Mouse (Mus musculus): Measurements from ENCODE around the gene Cd27. TPM values are rescaled to one million over a fixed set of nuclear protein-coding genes. Genes with fewer than 3 reads are reported as not detected.

Gene Cd27
- polyA plus RNA-seq, 1 experiment: 7.9 TPM

GRCm38 (mm10) chr6:125264219-125264618 is 27.4 kb upstream of the Cd27 start:
- H3K36me3 ChIP-seq (ENCODE audit: control insufficient read depth, insufficient read depth, low read length): no peaks in the 10 kb centered on the region
- 78% methylated on average over 9 of the region's 9 CpGs for WGBS
- H3K27me3 ChIP-seq (ENCODE audit: control insufficient read depth, insufficient read depth, low read length): no peaks in the 10 kb centered on the region
- H3K27ac ChIP-seq (ENCODE audit: insufficient read depth, low read depth, low read length): no peak overlapping the region
- H3K4me1 ChIP-seq (ENCODE audit: control insufficient read depth, insufficient read depth, insufficient read length, low read length): no peaks in the 10 kb centered on the region
- H3K4me3 ChIP-seq (ENCODE audit: low read depth, low read length): no peak overlapping the region
- TF ChIP-seq CTCF (IDR thresholded peaks at IDR 0.05; ENCODE audit: extremely low read depth, insufficient read length, insufficient replicate concordance, low read depth, low read length) (no peak), POLR2A (IDR thresholded peaks at IDR 0.05; ENCODE audit: low read depth, low read length) (no peak)

GRCm38 (mm10) chr6:125260006-125260555 is 23.3 kb upstream of the Cd27 start:
- Histone ChIP-seq H3K27me3 (ENCODE audit: control insufficient read depth, insufficient read depth, low read length) (no peaks in the 10 kb centered on the region; the same call in 1 of the 2 replicates), H3K4me3 (ENCODE audit: low read depth, low read length) (no peak overlapping the region), H3K27ac (ENCODE audit: insufficient read depth, low read depth, low read length) (no peak overlapping the region), H3K4me1 (ENCODE audit: control insufficient read depth, insufficient read depth, insufficient read length, low read length) (peaks cover 18% of the 10 kb centered on the region), H3K36me3 (ENCODE audit: control insufficient read depth, insufficient read depth, low read length) (no peaks in the 10 kb centered on the region)
- 76% methylated on average over 10 of the region's 10 CpGs for WGBS
- no peak for TF ChIP-seq POLR2A (IDR thresholded peaks at IDR 0.05; ENCODE audit: low read depth, low read length)
- no peak for TF ChIP-seq CTCF (IDR thresholded peaks at IDR 0.05; ENCODE audit: extremely low read depth, insufficient read length, insufficient replicate concordance, low read depth, low read length)

GRCm38 (mm10) chr6:125256222-125256966 is 19.6 kb upstream of the Cd27 start:
- no peaks in the 10 kb centered on the region for H3K36me3 ChIP-seq (ENCODE audit: control insufficient read depth, insufficient read depth, low read length)
- H3K27me3 ChIP-seq (ENCODE audit: control insufficient read depth, insufficient read depth, low read length): no peaks in the 10 kb centered on the region; the same call in 1 of the 2 replicates
- TF ChIP-seq POLR2A (IDR thresholded peaks at IDR 0.05; ENCODE audit: low read depth, low read length) (no peak), CTCF (IDR thresholded peaks at IDR 0.05; ENCODE audit: extremely low read depth, insufficient read length, insufficient replicate concordance, low read depth, low read length) (no peak)
- 39% methylated on average over 8 of the region's 8 CpGs for WGBS
- H3K4me1 ChIP-seq (ENCODE audit: control insufficient read depth, insufficient read depth, insufficient read length, low read length): peaks cover 18% of the 10 kb centered on the region
- H3K4me3 ChIP-seq (ENCODE audit: low read depth, low read length): no peak overlapping the region
- peak overlapping the region; percentile 37; the same call in 1 of the 2 replicates for H3K27ac ChIP-seq (ENCODE audit: insufficient read depth, low read depth, low read length)

- H3K27ac ChIP-seq (ENCODE audit: insufficient read depth, low read depth, low read length): no peak overlapping the region
- peaks cover 18% of the 10 kb centered on the region for H3K4me1 ChIP-seq (ENCODE audit: control insufficient read depth, insufficient read depth, insufficient read length, low read length)
- H3K4me3 ChIP-seq (ENCODE audit: low read depth, low read length): no peak overlapping the region
- no peak for TF ChIP-seq CTCF (IDR thresholded peaks at IDR 0.05; ENCODE audit: extremely low read depth, insufficient read length, insufficient replicate concordance, low read depth, low read length)
- TF ChIP-seq POLR2A (IDR thresholded peaks at IDR 0.05; ENCODE audit: low read depth, low read length): no peak
- H3K27me3 ChIP-seq (ENCODE audit: control insufficient read depth, insufficient read depth, low read length): no peaks in the 10 kb centered on the region; the same call in 1 of the 2 replicates
- H3K36me3 ChIP-seq (ENCODE audit: control insufficient read depth, insufficient read depth, low read length): no peaks in the 10 kb centered on the region
- WGBS: 79% methylated on average over 7 of the region's 7 CpGs
Observed at GRCm38 (mm10) chr6:125255516-125256044, 18.8 kb upstream of the Cd27 start.

- Histone ChIP-seq H3K4me3 (ENCODE audit: low read depth, low read length) (peak overlapping the region; percentile 14), H3K36me3 (ENCODE audit: control insufficient read depth, insufficient read depth, low read length) (no peaks in the 10 kb centered on the region), H3K4me1 (ENCODE audit: control insufficient read depth, insufficient read depth, insufficient read length, low read length) (peaks cover 18% of the 10 kb centered on the region), H3K27me3 (ENCODE audit: control insufficient read depth, insufficient read depth, low read length) (no peaks in the 10 kb centered on the region; the same call in 1 of the 2 replicates), H3K27ac (ENCODE audit: insufficient read depth, low read depth, low read length) (0 out of 2 replicates have a peak overlapping the region, but pooled peaks have one; percentile 3)
- WGBS: 71% methylated on average over 14 of the region's 14 CpGs
- no peak for TF ChIP-seq POLR2A (IDR thresholded peaks at IDR 0.05; ENCODE audit: low read depth, low read length)
- TF ChIP-seq CTCF (IDR thresholded peaks at IDR 0.05; ENCODE audit: extremely low read depth, insufficient read length, insufficient replicate concordance, low read depth, low read length): no peak
Observed at GRCm38 (mm10) chr6:125253863-125254715, 17.3 kb upstream of the Cd27 start.

GRCm38 (mm10) chr6:125252711-125253110 is 15.9 kb upstream of the Cd27 start:
- Histone ChIP-seq H3K4me1 (ENCODE audit: control insufficient read depth, insufficient read depth, insufficient read length, low read length) (peaks cover 11% of the 10 kb centered on the region), H3K27ac (ENCODE audit: insufficient read depth, low read depth, low read length) (no peak overlapping the region), H3K27me3 (ENCODE audit: control insufficient read depth, insufficient read depth, low read length) (no peaks in the 10 kb centered on the region), H3K36me3 (ENCODE audit: control insufficient read depth, insufficient read depth, low read length) (no peaks in the 10 kb centered on the region), H3K4me3 (ENCODE audit: low read depth, low read length) (no peak overlapping the region)
- no peak for TF ChIP-seq CTCF (IDR thresholded peaks at IDR 0.05; ENCODE audit: extremely low read depth, insufficient read length, insufficient replicate concordance, low read depth, low read length)
- no peak for TF ChIP-seq POLR2A (IDR thresholded peaks at IDR 0.05; ENCODE audit: low read depth, low read length)
- 87% methylated on average over 8 of the region's 8 CpGs for WGBS

Measured in small intestine, adult 2 months (tissue).